Mouse (Mus musculus): ENCODE data around the gene Ddb2. TPM values are rescaled to one million over a fixed set of nuclear protein-coding genes. Genes with fewer than 3 reads are reported as not detected.

Gene Ddb2
- polyA plus RNA-seq, 1 experiment = 0.57 TPM

DNA sequence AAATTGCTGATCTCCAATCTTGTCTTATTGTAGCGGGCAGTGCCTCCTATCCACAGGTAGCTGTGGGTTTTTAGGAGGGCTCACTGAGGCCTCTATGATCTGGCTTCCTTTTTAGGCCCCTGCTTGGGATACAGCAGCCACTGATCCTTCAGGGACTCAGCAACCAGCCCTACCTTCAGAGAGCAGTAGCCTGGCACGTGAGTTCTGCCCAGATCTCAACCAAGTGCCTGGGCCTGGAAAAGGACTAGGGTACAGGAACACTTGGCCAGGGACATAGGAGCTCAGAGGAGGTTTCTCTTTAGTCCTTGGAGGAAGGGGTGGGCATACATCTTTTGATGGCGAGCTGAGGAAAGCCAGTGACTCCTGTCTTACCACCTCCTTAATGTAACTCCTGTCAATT is 31.3 kb upstream of the Ddb2 start:
- Histone ChIP-seq H3K36me3 (replicated peaks; ENCODE audit: low read length) (peaks cover 70% of the 10 kb centered on the region), H3K27me3 (replicated peaks) (no peaks in the 10 kb centered on the region), H3K4me3 (replicated peaks) (no peak overlapping the region), H3K9me3 (no peaks in the 10 kb centered on the region), H3K4me1 (peaks cover 49% of the 10 kb centered on the region)
- TF ChIP-seq FLI1 (IDR thresholded peaks at IDR 0.05; ENCODE audit: low read length) (no peak), GATA1 (IDR thresholded peaks at IDR 0.05; ENCODE audit: borderline replicate concordance, low read length) (no peak)

DNA sequence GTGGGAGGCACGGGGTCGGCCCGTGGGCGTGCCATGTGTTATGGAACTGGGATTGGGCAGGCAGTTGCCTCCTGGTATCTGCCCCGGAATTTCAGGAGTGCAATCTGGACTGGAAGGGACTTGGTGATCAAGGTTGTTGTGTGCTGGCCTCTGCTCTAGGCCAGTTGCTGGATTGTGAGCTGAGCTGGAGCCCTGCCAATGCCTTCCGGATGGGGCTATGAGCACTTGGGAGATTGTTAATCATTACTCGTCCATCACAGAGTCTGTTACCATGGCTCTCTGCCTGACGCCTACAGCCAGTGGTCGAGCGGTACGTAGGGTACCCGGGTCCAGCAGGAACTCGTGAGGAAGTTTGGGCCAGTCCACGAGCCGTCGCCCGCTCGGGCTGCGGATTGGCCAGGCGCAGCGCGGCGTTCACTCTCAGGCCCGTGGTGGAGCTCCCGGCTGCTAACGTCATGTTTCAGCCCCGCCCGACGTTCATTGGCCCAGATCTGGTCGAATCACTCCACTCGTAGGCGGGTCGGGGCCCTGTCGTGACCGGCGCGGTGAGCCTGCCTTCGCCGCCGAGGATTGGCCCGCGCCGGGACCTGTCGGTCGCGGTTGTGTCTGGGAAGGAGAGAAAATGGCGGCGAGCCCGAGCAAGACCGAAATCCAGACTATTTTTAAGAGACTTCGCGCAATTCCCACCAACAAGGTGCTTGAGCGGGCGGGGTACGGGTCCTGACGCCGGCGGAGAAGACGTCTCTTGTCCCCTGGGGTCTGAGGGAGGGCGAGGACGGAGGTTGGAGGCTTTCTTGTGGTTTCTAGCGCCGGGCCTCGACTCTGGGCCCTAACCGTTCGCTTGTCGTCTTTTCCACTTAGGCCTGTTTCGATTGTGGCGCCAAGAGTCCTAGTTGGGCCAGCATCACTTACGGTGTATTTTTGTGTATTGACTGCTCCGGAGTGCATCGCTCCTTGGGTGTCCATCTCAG is 28.2 kb upstream of the Ddb2 start, which contains the start of gene Arfgap2:
Gene Arfgap2 (plus strand): TSS at position 264 of the 971 bp plus-strand sequence.
- Histone ChIP-seq H3K4me3 (replicated peaks) (peak within 1 kb of the TSS; percentile 96), H3K27me3 (replicated peaks) (peaks cover 21% of the 10 kb centered on the region), H3K36me3 (replicated peaks; ENCODE audit: low read length) (peaks cover 39% of the 10 kb centered on the region), H3K4me1 (peaks cover 45% of the 10 kb centered on the region), H3K9me3 (no peaks in the 10 kb centered on the region)
- TF ChIP-seq FLI1 (IDR thresholded peaks at IDR 0.05; ENCODE audit: low read length) (no peak), GATA1 (IDR thresholded peaks at IDR 0.05; ENCODE audit: borderline replicate concordance, low read length) (no peak)

- no peak for TF ChIP-seq GATA1 (IDR thresholded peaks at IDR 0.05; ENCODE audit: borderline replicate concordance, low read length)
- TF ChIP-seq FLI1 (IDR thresholded peaks at IDR 0.05; ENCODE audit: low read length) = no peak
- no peaks in the 10 kb centered on the region for H3K9me3 ChIP-seq
- peaks cover 32% of the 10 kb centered on the region for H3K27me3 ChIP-seq (replicated peaks)
- peaks cover 35% of the 10 kb centered on the region for H3K4me1 ChIP-seq
- peaks cover 29% of the 10 kb centered on the region for H3K36me3 ChIP-seq (replicated peaks; ENCODE audit: low read length)
- H3K4me3 ChIP-seq (replicated peaks) = peak overlapping the region; percentile 96
Measured at GRCm38 (mm10) chr2:91263692-91264660, 27.2 kb upstream of the Ddb2 start.

DNA sequence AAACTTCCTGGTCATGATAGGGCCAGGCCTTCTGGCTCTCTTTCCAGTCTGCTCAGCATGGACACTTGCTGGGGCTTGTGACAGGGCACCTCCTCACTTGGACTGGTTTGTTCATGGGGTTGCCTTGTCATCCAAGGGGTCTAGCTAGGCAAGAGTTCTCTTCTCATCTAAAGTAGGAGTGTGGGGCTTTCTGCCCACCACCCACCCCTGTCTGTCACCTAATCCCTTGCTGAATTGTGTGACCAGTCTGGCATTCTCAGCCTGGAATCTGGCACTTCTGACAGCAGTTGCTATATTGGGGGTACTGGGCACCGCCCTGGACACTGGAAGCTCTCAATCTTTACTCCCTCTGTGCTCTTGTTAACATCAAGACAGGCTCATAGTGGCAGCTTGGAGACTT is 22.7 kb upstream of the Ddb2 start:
- Histone ChIP-seq H3K4me1 (peaks cover 33% of the 10 kb centered on the region), H3K4me3 (replicated peaks) (no peak overlapping the region), H3K27me3 (replicated peaks) (peaks cover 76% of the 10 kb centered on the region), H3K36me3 (replicated peaks; ENCODE audit: low read length) (no peaks in the 10 kb centered on the region), H3K9me3 (no peaks in the 10 kb centered on the region)
- TF ChIP-seq GATA1 (IDR thresholded peaks at IDR 0.05; ENCODE audit: borderline replicate concordance, low read length) = no peak
- TF ChIP-seq FLI1 (IDR thresholded peaks at IDR 0.05; ENCODE audit: low read length) = no peak

- TF ChIP-seq FLI1 (IDR thresholded peaks at IDR 0.05; ENCODE audit: low read length) (no peak), GATA1 (IDR thresholded peaks at IDR 0.05; ENCODE audit: borderline replicate concordance, low read length) (no peak)
- Histone ChIP-seq H3K4me3 (replicated peaks) (no peak overlapping the region), H3K36me3 (replicated peaks; ENCODE audit: low read length) (no peaks in the 10 kb centered on the region), H3K9me3 (no peaks in the 10 kb centered on the region), H3K4me1 (peaks cover 27% of the 10 kb centered on the region), H3K27me3 (replicated peaks) (peaks cover 83% of the 10 kb centered on the region)
Measured at GRCm38 (mm10) chr2:91258830-91259229, 22.0 kb upstream of the Ddb2 start.

GRCm38 (mm10) chr2:91258054-91258453 is 21.3 kb upstream of the Ddb2 start:
- peaks cover 91% of the 10 kb centered on the region for H3K27me3 ChIP-seq (replicated peaks)

GRCm38 (mm10) chr2:91257126-91257980 is 20.6 kb upstream of the Ddb2 start:
- peaks cover 27% of the 10 kb centered on the region for H3K4me1 ChIP-seq
- H3K27me3 ChIP-seq (replicated peaks) = peaks cover 93% of the 10 kb centered on the region
- H3K9me3 ChIP-seq = no peaks in the 10 kb centered on the region
- H3K4me3 ChIP-seq (replicated peaks) = peak overlapping the region; percentile 90
- no peaks in the 10 kb centered on the region for H3K36me3 ChIP-seq (replicated peaks; ENCODE audit: low read length)
- TF ChIP-seq GATA1 (IDR thresholded peaks at IDR 0.05; ENCODE audit: borderline replicate concordance, low read length) (no peak), FLI1 (IDR thresholded peaks at IDR 0.05; ENCODE audit: low read length) (no peak)

More at GRCm38 (mm10) chr2:91258054-91258453, 21.3 kb upstream of the Ddb2 start:
- Histone ChIP-seq H3K4me3 (replicated peaks) (no peak overlapping the region), H3K9me3 (no peaks in the 10 kb centered on the region), H3K36me3 (replicated peaks; ENCODE audit: low read length) (no peaks in the 10 kb centered on the region), H3K4me1 (peaks cover 25% of the 10 kb centered on the region)
- TF ChIP-seq FLI1 (IDR thresholded peaks at IDR 0.05; ENCODE audit: low read length) (no peak), GATA1 (IDR thresholded peaks at IDR 0.05; ENCODE audit: borderline replicate concordance, low read length) (no peak)

DNA sequence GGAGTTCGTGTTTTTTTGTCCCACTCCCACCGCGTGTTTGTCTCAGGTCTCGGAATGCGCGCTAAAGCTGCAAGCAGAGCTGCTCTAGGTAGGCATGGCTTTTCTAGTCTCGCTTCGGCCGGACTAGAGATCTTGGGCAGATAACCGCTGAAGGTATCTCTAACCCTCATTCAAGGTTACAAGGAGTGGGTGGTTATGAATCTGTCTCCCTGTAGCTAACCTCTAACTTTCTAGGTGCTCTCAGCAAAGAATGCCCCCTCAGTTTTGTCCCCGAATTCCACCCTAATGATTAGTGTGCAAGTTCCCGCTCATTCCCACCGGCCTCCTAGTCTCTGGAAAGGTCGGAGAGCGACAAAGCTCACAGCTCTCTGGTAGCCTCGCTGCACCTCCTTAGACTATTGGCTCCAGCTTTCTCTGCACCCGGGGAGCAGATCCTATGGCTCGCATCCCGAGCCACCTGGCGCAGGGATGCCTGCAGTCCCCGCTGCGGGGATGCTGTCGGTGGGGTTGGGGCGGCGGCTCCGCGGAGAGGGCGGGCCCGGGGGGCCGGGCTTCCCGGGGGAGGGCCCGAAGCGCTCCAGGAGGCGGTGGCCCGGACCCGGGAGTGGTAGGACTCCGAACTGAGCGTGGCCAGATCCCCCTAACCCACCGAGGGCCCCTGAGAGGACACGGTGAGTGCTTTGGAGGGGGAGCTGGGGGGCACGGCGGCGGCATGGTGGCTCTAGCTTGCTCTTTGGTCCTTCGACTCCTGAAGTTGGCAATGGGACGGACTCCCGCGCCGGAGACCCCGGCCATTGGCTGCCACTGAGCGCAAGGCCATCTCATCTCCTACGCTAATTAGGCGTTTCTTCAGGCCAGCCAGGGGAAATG is 19.7 kb upstream of the Ddb2 start:
- Histone ChIP-seq H3K4me1 (peaks cover 27% of the 10 kb centered on the region), H3K4me3 (replicated peaks) (peak overlapping the region; percentile 90), H3K36me3 (replicated peaks; ENCODE audit: low read length) (no peaks in the 10 kb centered on the region), H3K9me3 (no peaks in the 10 kb centered on the region), H3K27me3 (replicated peaks) (peaks cover 99% of the 10 kb centered on the region)
- no peak; the same call in 2 of the 3 replicates for TF ChIP-seq GATA1 (IDR thresholded peaks at IDR 0.05; ENCODE audit: borderline replicate concordance, low read length)
- TF ChIP-seq FLI1 (IDR thresholded peaks at IDR 0.05; ENCODE audit: low read length) = no peak

All from megakaryocyte, embryonic 14.5 days (primary cell).